Mouse (Mus musculus) cerebellum, adult 2 months (tissue): ENCODE data around the gene Camta2. TPM values are rescaled to one million over a fixed set of nuclear protein-coding genes. Genes with fewer than 3 reads are reported as not detected.

Experiments
- DNase-seq, 2 experiments: peaks; one replicate each; pipeline ENCODE4 v3.0.0; 2021
- H3K27ac ChIP-seq: fragments of 200-500 bp; 2 replicates; pipeline ENCODE4 v1.5.1; 2012; ENCODE audit warnings: low read length, control low read depth, inconsistent platforms; ENCODE audit not compliant: insufficient read depth
- H3K27me3 ChIP-seq: fragments of 200-500 bp; 2 replicates; pipeline ENCODE4 v1.6.1; 2012; ENCODE audit warnings: inconsistent platforms, mild to moderate bottlenecking, low read length, moderate library complexity; ENCODE audit not compliant: control insufficient read depth, insufficient read depth
- H3K4me1 ChIP-seq: fragments of 200-500 bp; 2 replicates; pipeline ENCODE4 v1.6.1; 2011; ENCODE audit warnings: low read length; ENCODE audit not compliant: control insufficient read depth, insufficient read depth
- H3K4me3 ChIP-seq: fragments of 200-500 bp; replicated peaks from 2 replicates; pipeline ENCODE3; 2011; ENCODE audit warnings: mild to moderate bottlenecking, low read depth, low read length, control low read depth; ENCODE audit not compliant: insufficient read depth
- CTCF ChIP-seq: fragments of 200-500 bp; IDR thresholded peaks from 2 replicates; pipeline ENCODE4 v1.5.1; 2011; ENCODE audit warnings: low read depth, mild to moderate bottlenecking, control low read depth, low read length, moderate library complexity, borderline replicate concordance; ENCODE audit not compliant: insufficient read depth
- POLR2A ChIP-seq: fragments of 200-500 bp; IDR thresholded peaks from 2 replicates; pipeline ENCODE4 v1.6.1; 2011; ENCODE audit warnings: low read length, control low read depth, borderline replicate concordance; ENCODE audit not compliant: insufficient read depth
- WGBS: fragments of 180-500 bp; shearing (Covaris S2); methylation state at CpG from one replicate; pipeline ENCODE4 v1.1.7; 2018; 5-methylcytosine and 5-hydroxymethylcytosine counted together
- polyA plus RNA-seq: library from polyadenylated mRNA; depleted of rRNA; stranded (reverse); fragments of >200 nt; gene quantifications from 2 replicates; pipeline ENCODE4 v1.2.3, GENCODE M21; 2012; rRNA removed

Camta2 gene
- polyA plus RNA-seq, 1 experiment: 108 TPM

- DNase-seq: no peak
- Histone ChIP-seq H3K4me1 (no peaks in the 10 kb centered on the region), H3K4me3 (no peak overlapping the region), H3K27ac (no peak overlapping the region), H3K27me3 (no peaks in the 10 kb centered on the region)
- no peak for TF ChIP-seq POLR2A
- TF ChIP-seq CTCF: peak; percentile 64
- 23% methylated on average over 4 of the region's 4 CpGs for WGBS
Measured at GRCm38 (mm10) chr11:70625473-70625872, 62.4 kb downstream of the Camta2 start.

- no peak for DNase-seq
- TF ChIP-seq CTCF (no peak), POLR2A (no peak)
- WGBS: 71% methylated on average over 10 of the region's 10 CpGs
- no peak overlapping the region for H3K27ac ChIP-seq
- no peaks in the 10 kb centered on the region for H3K27me3 ChIP-seq
- H3K4me3 ChIP-seq: no peak overlapping the region
- H3K4me1 ChIP-seq: no peaks in the 10 kb centered on the region
Measured at GRCm38 (mm10) chr11:70623053-70623742, 64.7 kb downstream of the Camta2 start.

GRCm38 (mm10) chr11:70621972-70622814 lies 65.7 kb downstream of the Camta2 start:
- WGBS: 22% methylated on average over 7 of the region's 7 CpGs
- TF ChIP-seq CTCF: no peak
- Histone ChIP-seq H3K27me3 (no peaks in the 10 kb centered on the region), H3K27ac (no peak overlapping the region), H3K4me3 (no peak overlapping the region), H3K4me1 (no peaks in the 10 kb centered on the region)
- no peak for DNase-seq

Other genes with a start within 250 kb of the Camta2 start
- gene Med11, start 236.2 kb downstream of the Camta2 start, polyA plus RNA-seq: 20.4 and 20.5 TPM in 2 replicates
- 0.21 and 0.25 TPM in 2 replicates for gene Zmynd15, start 228.7 kb downstream of the Camta2 start, polyA plus RNA-seq
- gene Cxcl16, start 228.1 kb downstream of the Camta2 start, polyA plus RNA-seq: 1.8 and 2.6 TPM in 2 replicates
- 0.54 TPM in 2 replicates for gene Tm4sf5, start 182.9 kb downstream of the Camta2 start, polyA plus RNA-seq
- 0.30 TPM in 1 of 2 replicates, not detected in the other for gene Vmo1, start 173.5 kb downstream of the Camta2 start, polyA plus RNA-seq
- 0.11 TPM in 1 of 2 replicates, not detected in the other for gene Gltpd2, start 168.9 kb downstream of the Camta2 start, polyA plus RNA-seq
- 319 TPM in 2 replicates for gene Psmb6, start 162.7 kb downstream of the Camta2 start, polyA plus RNA-seq
- not detected in 2 replicates for gene Gm40193, start 155.2 kb downstream of the Camta2 start, polyA plus RNA-seq
- 19.2 and 21.3 TPM in 2 replicates for gene Pld2, start 148.0 kb downstream of the Camta2 start, polyA plus RNA-seq
- gene Mink1, start 125.2 kb downstream of the Camta2 start, polyA plus RNA-seq: 222 and 224 TPM in 2 replicates
- not detected in 2 replicates for gene 4930544D05Rik, start 72.3 kb downstream of the Camta2 start, polyA plus RNA-seq
- 0.10 and 0.25 TPM in 2 replicates for gene Chrne, start 68.9 kb downstream of the Camta2 start, polyA plus RNA-seq
- gene Gp1ba, start 49.0 kb downstream of the Camta2 start, polyA plus RNA-seq: not detected in 2 replicates
- gene Rnf167, start 40.9 kb downstream of the Camta2 start, polyA plus RNA-seq: 143 and 152 TPM in 2 replicates
- 184 and 191 TPM in 2 replicates for gene Slc25a11, start 40.6 kb downstream of the Camta2 start, polyA plus RNA-seq
- gene Pfn1, start 33.5 kb downstream of the Camta2 start, polyA plus RNA-seq: 289 and 305 TPM in 2 replicates
- gene Eno3, start 30.9 kb downstream of the Camta2 start, polyA plus RNA-seq: 35.0 and 35.9 TPM in 2 replicates
- 84.3 and 93.2 TPM in 2 replicates for gene Spag7, start 18.7 kb downstream of the Camta2 start, polyA plus RNA-seq
- 4.0 and 4.6 TPM in 2 replicates for gene Inca1, start 12.1 kb upstream of the Camta2 start, polyA plus RNA-seq
- 55.9 and 65.6 TPM in 2 replicates for gene Kif1c, start 12.4 kb upstream of the Camta2 start, polyA plus RNA-seq
- 10.4 and 11.1 TPM in 2 replicates for gene Zfp3, start 76.1 kb upstream of the Camta2 start, polyA plus RNA-seq
- gene Scimp, start 124.5 kb upstream of the Camta2 start, polyA plus RNA-seq: 0.10 TPM in 1 of 2 replicates, not detected in the other
- 35.4 and 35.9 TPM in 2 replicates for gene Rabep1, start 156.7 kb upstream of the Camta2 start, polyA plus RNA-seq